Mouse (Mus musculus): ENCODE data around the gene Thoc7. TPM values are rescaled to one million over a fixed set of nuclear protein-coding genes. Genes with fewer than 3 reads are reported as not detected.

Gene Thoc7
- total RNA-seq (2023) = 10 to 100 TPM; 46.8 to 58.7 TPM

GRCm38 (mm10) chr14:13961401-13962112 lies at the start of gene Thoc7, which contains the start of gene Atxn7:
TSS of gene Thoc7 (minus strand) at chr14:13961852.
TSS of gene Atxn7 (plus strand) at chr14:13961440.

GRCm38 (mm10) chr14:13914387-13915082 lies 47.1 kb downstream of the Thoc7 start, which contains the start of gene Gm281:
TSS of gene Gm281 (minus strand) at chr14:13914478.

Other genes starting within 250 kb of the Thoc7 start
- not detected for gene Gm281, start 47.4 kb downstream of the Thoc7 start, total RNA-seq (2023)
- gene Atxn7, start 412 bp downstream of the Thoc7 start, total RNA-seq (2023) = 10 to 100 TPM; 39.8 to 40.0 TPM
- 10 to 100 TPM; 57.6 to 59.4 TPM for gene Psmd6, start 159.1 kb upstream of the Thoc7 start, total RNA-seq (2023)
- gene Olfr720, start 225.0 kb upstream of the Thoc7 start, total RNA-seq (2023) = not detected

All from neutrophil, adult 83 days (primary cell).